Mouse (Mus musculus): Measurements from ENCODE around the gene Tcf20.

GRCm38 (mm10) chr15:82829917-82830316, 157.8 kb downstream of the Tcf20 start:
- no peak for TF ChIP-seq CHD1 (IDR thresholded peaks at IDR 0.05; ENCODE audit: low read depth, low read length)
- TF ChIP-seq USF2 (IDR thresholded peaks at IDR 0.05; ENCODE audit: borderline replicate concordance in 1 of 2, insufficient read depth in 1 of 2, low read depth in 1 of 2, low read length in 2 of 2), result no peak
- TF ChIP-seq ZC3H11A (IDR thresholded peaks at IDR 0.05; ENCODE audit: low read depth, low read length), result no peak
- no peak for TF ChIP-seq E2F4 (IDR thresholded peaks at IDR 0.05; ENCODE audit: borderline replicate concordance, low read depth, low read length)
- no peak for TF ChIP-seq ZKSCAN1 (IDR thresholded peaks at IDR 0.05; ENCODE audit: low read depth, low read length)
- TF ChIP-seq EP300 (IDR thresholded peaks at IDR 0.05; ENCODE audit: low read depth in 1 of 2, low read length in 2 of 2), result no peak

Data from MEL (cell line).